Mouse (Mus musculus) layer of hippocampus, adult 9-11 months (tissue): Measurements from ENCODE around the gene Krt78.
A peak's percentile ranks its signal among the peaks of the same experiment; 100 is the strongest.
"Not testable (repeated sequence)": the region's sequence is repeated elsewhere in the genome, so short reads cannot be mapped to it uniquely, and the experiment has no call there.

Experiments
- DNase-seq: peaks from one replicate; pipeline ENCODE4 v3.0.0; 2022

The Krt78 gene

GRCm38 (mm10) chr15:101954187-101954586, at the start of gene Krt78:
Gene Krt78, minus strand, starts transcription at chr15:101954287.
- no peak for DNase-seq

DNA sequence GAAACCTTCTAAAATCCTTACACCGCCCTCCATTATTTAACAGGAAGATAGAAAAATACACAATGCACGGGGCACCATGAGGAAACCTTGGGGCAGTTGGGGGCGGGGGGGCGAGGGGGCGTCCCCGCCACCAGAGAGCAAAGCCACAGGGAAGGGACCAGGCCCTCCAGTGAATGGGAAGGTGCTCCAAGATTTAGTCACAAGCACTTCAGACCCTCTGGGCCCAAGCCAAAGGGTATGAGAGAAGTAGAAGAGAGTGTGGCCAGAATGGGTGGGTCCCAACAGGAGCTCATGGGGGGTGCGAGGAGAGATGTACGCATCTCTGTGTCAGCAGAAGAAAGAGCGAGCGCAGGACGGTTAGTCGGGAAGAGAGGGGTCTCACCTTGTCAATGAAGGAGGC, 49.4 kb upstream of the Krt78 start:
- DNase-seq, result no peak

DNA sequence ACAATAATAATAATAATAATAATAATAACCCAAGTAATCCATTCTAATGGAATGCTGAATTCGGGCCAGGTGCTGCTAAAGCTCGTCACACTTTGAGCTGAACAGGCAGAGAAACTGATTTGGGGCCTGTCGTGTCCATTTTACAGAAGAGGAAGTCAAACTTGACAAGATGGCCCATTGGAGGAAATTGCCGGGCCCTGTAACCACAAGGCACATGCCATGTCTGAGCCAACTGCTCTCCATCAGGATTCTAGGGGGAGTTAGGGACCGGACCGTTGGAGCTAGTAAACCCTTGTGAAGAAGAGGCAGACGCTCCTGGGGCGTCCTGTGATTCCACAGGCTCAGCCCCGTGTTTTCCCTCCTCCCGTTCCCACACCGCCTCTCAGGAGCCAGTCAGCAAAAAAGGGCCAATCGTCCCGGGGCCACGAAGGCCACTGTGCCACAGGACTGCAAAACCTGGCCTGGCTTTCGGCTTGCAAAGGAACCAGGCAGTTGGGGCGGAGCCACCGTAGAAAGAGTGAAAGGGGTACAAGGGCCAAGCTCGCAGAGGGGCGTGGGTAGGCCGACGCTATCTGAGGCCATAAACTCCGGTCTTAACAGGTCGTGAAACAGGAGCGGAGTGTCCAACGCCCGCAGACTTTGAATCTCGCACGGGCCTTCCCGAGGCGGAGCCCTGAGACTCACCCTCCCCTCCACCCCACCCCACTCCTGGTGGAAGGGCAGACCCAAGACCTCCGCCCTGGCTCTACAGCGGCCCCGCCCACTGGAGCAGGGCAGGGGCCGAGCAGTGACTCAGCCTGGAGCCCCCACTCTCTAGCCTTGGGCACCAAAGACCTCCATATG, 48.8 kb upstream of the Krt78 start:
- no peak for DNase-seq

DNA sequence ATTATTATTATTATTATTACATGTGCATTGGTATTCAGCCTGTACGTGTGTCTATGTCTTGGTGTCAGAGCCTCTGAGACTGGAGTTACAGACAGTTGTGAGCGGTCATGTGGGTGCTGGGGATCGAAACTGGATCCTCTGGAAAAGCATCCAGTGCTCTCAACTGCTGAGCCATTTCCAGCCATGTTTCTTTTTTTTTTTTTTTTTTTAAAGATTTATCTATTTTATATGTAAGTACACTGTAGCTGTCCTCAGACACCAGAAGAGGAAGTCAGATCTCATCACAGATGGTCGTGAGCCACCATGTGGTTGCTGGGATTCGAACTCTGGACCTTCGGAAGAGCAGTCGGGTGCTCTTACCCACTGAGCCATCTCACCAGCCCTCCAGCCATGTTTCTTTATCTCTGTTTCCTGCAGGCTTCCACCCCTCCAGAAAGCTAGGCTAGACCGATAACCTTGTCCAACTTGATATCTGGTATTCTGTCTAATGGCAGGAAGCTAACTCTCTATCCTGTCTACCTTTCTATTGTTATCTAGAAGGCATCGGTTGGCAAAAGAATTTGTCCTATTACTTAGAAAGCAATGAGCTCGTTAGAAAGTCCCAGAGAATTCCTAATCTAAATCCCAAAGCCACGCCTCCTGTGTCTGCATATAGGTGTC, 45.7 kb upstream of the Krt78 start:
- DNase-seq, result no peak

DNA sequence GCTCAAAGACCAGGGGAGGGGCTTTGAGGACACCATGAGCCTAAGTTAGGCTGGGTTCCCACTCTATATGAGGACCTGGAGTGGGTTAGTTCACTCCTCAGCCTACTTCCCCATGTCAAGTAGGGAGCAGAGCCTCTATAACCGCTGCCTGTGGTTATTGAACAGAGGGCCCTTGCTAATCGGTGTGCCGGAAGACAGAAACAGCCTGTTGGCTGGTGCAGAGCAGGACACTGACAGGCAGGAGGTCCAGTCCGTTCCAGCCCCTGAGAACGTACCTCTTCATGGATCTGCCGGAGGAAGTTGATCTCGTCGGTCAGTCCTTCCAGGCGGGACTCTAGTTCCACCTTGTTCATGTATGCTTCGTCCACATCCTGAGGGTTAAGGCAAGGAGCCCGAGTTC, 45.1 kb upstream of the Krt78 start:
- DNase-seq, result no peak

- DNase-seq, result not testable (repeated sequence)
Observed at GRCm38 (mm10) chr15:101996450-101997078, 42.5 kb upstream of the Krt78 start.

GRCm38 (mm10) chr15:101995484-101996236, 41.6 kb upstream of the Krt78 start:
- no peak for DNase-seq

GRCm38 (mm10) chr15:101994365-101994764, 40.3 kb upstream of the Krt78 start:
- DNase-seq, result no peak

DNA sequence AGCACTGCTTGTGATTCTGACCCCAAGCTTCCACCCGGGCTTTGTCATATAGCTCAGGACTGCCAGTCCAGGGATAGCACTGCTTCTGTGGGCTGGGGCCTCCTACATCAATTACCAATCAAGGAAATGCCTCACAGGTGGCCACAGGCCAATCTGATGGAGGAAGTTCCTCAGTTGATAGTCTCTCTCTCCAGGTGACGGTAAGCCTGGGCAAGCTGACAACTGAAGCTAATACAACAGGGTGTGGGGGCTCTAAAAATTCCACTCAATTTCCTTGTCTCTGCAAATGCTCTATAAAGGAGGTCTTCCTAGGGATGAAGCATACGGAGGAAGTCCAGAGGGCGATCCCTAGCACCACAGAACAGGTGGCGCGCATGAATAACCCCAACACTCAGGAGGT, 36.9 kb upstream of the Krt78 start:
- DNase-seq, result no peak

DNA sequence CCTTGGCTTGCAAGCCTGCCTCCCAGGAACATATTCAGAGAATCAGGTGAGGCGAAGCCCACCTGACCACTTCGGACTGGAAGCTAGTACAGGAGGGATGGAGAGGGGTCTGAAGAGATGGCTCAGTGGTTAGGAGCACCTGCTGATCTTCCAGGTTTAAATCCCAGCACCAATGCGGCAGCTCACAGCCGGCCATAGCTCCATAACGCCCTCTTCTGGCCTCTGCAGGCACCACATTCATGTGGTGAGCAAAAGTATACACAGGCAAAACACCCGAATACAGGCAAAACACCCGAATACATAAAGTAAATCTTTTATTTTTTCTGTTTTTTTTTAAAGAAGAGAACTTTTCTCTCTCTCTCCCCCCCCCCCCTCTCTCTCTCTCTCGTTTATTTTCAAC, 34.6 kb upstream of the Krt78 start:
- no peak for DNase-seq

DNA sequence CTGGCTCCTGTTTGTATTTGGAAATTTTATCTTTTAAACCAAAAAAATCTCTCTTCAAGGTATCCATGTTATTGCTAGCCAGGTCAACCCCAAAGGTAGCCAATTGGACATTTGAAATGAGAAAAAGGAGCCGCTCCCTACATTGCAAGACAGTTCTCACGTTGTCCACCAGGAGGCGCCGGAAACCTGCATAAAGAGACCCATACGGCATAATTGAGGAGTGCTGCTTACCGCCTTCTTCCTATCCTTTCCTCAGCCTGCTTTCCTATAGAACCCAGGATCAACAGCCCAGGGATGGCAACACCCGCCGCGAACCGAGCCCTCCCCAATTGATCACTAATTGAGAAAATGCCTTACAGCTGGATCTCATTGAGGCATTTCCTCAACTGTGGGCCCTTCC, 34.0 kb upstream of the Krt78 start:
- DNase-seq, result peak; percentile 69

- DNase-seq, result no peak
Observed at GRCm38 (mm10) chr15:101984746-101985145, 30.7 kb upstream of the Krt78 start.

DNA sequence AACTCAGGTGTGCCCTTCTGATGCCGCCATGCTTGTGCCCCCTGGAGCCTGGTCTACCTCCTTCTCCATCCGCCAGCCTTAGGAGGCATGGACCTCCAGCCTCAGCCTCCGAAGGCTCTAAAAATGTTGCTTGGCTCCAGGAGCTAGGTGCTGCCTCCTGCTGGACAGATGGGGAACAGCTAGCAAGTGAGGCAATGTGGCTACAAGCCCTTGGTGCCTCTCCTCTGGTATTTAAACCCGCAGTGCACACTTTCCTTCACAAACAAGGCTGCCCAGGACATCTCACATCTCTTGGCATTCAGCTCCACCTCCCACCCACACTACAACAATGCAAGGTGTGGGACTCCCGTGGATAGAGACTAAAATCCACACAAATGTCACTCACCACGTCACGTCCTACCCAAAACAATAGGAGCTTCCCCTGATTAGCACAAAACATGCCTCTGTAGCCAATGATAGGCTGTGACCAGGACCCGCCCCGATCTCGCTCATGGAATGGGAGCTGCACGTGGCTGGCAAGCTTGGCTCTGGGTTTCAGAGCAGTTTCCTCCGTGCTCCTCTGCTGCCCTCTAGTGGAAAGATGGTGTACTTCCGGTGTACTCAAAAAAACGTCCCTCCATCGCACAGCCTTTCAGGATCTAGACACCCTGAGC, 30.0 kb upstream of the Krt78 start:
- DNase-seq, result peak; percentile 95

DNA sequence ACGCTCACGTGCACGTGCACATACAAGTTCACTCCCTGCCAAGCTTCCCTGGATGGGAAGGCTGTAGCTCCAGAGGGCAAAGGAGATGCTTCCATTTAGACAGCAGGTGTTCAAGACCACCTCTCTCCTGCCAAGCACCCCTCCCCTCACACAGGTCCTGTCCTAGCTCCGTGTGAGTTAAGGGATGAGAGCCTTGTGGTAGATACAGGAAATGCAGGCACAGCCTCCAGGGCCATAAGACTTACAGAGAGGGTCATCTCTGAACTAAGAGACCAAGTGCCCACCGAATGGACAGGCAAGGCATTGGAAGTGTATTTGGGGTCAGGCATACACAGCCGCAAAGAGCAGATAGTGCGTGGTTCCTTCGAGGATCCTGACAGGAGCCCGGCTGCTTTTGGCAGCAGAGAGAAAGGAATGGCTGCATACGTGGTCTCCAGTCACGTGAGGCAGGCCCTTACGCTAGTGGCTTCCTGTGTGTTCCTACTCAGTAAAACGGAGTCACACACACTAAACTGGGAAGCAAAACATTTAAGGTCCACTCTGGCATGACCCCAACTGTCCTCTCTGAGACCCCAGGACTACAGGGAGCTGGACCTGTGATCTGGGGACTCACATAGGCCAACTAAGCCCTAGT, 29.3 kb upstream of the Krt78 start:
- no peak for DNase-seq

DNA sequence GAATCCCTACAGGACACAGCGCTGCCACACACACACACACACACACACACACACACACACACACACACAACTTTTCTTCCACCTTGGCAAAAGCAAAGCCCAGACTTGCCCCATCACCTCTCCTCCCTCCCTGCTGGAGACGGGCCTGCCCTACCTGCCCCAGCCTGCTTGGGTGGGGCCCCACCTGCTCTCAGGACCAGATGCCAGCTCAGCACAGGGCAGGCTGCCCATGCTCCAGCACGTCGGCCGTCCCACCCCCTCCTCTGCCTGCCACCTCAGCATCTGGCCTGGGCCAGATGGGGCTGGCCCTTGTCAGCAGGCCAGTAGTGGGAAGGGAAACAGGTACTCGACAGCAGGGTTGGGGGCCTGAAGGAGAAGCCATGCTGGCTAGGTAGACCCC, 26.8 kb upstream of the Krt78 start:
- no peak for DNase-seq

DNA sequence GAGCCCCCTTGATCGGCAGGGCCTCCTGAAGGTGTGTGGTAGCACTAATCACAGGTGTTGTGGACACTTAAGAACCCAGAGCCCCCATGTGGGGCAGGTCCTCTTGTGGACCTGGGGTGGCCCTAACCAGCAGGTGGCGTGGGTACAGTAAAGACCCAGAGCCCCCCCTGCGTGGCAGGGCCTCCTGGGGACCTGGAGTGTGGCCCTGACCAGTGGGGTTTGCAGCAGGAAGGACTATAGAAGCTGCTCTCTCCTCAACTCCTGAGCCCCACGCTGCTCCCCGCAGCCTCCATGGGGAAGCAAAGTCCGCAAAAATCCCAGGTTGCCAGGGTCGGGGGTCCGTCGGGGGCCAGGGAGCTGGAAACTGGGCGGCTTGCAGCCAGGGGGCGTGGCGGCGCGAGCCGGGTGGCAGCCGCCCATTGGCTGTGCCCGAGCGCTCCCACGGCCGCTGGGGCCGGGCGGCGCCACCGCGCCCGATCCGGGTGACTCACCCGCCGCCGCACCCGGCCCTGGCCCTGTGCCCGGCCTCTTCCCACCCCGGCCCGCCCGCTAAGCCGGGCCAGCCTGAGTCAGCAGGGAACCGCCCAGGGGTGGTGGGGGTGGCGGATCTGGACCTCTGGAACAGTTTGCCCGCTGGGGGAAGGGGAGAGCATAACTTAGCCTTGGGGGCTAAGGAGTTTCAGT, 23.1 kb upstream of the Krt78 start:
- peak; percentile 83 for DNase-seq

DNA sequence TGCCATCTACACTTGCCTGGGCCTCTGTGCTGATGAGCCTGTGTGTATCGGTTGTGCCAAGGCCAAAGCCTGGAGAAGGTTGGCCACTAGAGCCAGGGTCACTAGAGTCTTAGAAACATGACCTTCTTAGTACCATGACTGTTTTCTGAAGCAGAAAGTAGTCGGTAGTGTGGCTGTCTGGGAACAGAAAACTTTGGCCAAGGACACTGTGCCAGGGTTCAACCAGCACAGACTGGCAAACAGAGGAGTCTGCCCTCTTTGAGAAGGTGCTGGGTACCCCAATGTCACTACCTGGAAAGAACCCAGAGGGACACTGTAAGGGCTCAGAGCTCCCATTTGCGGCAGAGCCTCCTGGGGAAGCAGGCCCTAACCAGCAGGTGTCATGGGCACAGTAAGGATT, 22.6 kb upstream of the Krt78 start:
- no peak for DNase-seq

- no peak for DNase-seq
Observed at GRCm38 (mm10) chr15:101976023-101976422, 21.9 kb upstream of the Krt78 start.

- no peak for DNase-seq
Observed at GRCm38 (mm10) chr15:101974083-101974845, 20.2 kb upstream of the Krt78 start.

- peak; percentile 92 for DNase-seq
Observed at GRCm38 (mm10) chr15:101973414-101974077, 19.5 kb upstream of the Krt78 start.
